Mouse (Mus musculus) E14TG2a.4 (cell line): Measurements from ENCODE around the gene Ap4b1.

ENCODE experiments used
- H3K27me3 ChIP-seq: 2 replicates; pipeline ENCODE4 v1.6.1; 2014; ENCODE audit warnings: low read length, control low read depth; ENCODE audit not compliant: insufficient read depth
- H3K36me3 ChIP-seq: 2 replicates; pipeline ENCODE4 v1.6.1; 2014; ENCODE audit warnings: low read length, control low read depth; ENCODE audit not compliant: insufficient read depth
- H3K4me1 ChIP-seq: replicated peaks from 2 replicates; pipeline ENCODE4 v1.6.1; 2014; ENCODE audit warnings: low read depth, low read length, control low read depth
- H3K4me3 ChIP-seq: replicated peaks from 2 replicates; pipeline ENCODE4 v1.5.1; 2014; ENCODE audit warnings: mild to moderate bottlenecking, low read length
- H3K9me3 ChIP-seq: 2 replicates; pipeline ENCODE4 v1.6.1; 2014; ENCODE audit warnings: low read length, control low read depth
- CTCF ChIP-seq: conservative IDR thresholded peaks from 2 replicates; pipeline ENCODE4 v1.5.1; 2014; ENCODE audit warnings: low read length
- NANOG ChIP-seq: IDR thresholded peaks from 2 replicates; pipeline ENCODE4 v1.6.1; 2014; ENCODE audit warnings: borderline replicate concordance, low read length, mixed read lengths
- POU5F1 ChIP-seq: IDR thresholded peaks from 2 replicates; pipeline ENCODE4 v1.6.1; 2014; ENCODE audit warnings: low read length, borderline replicate concordance

The Ap4b1 gene

DNA sequence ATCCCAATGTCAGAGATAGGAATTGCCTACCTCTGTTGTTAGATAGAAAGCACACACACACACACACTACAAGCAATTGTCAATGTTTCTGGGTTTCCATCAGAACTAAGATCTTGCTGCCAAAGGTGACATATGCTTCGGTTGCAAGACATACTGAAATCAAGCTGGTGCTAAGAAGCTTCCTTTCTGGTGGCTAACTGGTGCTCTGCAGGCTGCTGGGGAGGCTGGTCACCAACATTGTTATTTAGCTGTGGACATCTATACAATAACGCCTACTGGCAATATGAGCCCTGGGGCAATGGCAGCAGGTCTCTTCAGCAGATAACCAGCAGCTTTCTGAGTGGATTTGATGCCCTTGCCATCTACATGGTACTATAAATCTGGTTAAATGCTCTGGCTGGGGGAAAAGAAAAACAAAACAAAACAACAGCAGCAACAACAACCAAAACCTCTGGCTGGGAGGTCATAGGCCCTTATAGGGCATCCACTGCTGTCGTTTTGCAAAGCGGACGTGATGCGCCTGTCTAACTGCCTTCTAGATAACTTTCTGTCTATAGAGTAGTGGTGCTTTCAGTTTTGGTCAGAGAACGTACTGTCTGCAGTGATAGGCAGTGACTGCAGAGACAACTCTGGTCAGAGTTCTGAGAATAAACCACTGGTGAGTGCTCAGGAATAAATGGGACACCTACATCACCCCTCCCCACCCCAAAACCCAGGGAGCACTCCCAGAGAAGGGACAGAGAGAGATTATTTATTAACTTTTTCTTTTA is 47.9 kb downstream of the Ap4b1 start:
- Histone ChIP-seq H3K4me3 (no peak overlapping the region), H3K27me3 (no peaks in the 10 kb centered on the region), H3K36me3 (no peaks in the 10 kb centered on the region), H3K9me3 (no peaks in the 10 kb centered on the region), H3K4me1 (peaks cover 30% of the 10 kb centered on the region)
- TF ChIP-seq NANOG (no peak), POU5F1 (no peak), CTCF (no peak)

DNA sequence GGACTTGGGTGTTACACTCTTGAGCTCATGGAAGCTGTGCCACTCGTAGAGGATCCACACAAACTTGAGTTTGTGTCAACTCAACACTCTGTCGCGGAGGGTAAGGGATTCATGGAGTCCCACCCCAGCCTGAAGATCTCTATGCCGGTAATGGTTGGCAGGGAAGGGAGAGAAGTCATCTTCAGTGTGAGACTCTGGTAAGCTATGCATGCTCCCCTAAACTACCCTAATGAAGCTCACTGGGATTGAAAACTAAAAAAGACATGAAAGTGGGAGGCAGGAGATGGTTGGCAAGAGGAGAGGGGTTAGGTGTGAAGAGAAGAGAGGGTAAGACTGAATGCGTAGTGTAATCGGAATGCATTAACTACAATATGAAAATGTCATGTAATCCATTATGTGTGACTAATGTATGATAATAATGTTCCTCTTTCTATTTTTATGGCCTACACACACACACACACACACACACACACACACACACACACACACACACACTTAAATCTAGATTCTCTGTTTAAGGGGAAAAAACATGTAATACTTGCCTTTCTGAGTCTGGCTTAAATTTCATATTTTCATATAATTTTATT is 48.8 kb downstream of the Ap4b1 start:
- TF ChIP-seq POU5F1 (no peak), CTCF (no peak), NANOG (no peak)
- Histone ChIP-seq H3K27me3 (no peaks in the 10 kb centered on the region), H3K4me3 (no peak overlapping the region), H3K4me1 (peaks cover 24% of the 10 kb centered on the region), H3K36me3 (no peaks in the 10 kb centered on the region), H3K9me3 (no peaks in the 10 kb centered on the region)

DNA sequence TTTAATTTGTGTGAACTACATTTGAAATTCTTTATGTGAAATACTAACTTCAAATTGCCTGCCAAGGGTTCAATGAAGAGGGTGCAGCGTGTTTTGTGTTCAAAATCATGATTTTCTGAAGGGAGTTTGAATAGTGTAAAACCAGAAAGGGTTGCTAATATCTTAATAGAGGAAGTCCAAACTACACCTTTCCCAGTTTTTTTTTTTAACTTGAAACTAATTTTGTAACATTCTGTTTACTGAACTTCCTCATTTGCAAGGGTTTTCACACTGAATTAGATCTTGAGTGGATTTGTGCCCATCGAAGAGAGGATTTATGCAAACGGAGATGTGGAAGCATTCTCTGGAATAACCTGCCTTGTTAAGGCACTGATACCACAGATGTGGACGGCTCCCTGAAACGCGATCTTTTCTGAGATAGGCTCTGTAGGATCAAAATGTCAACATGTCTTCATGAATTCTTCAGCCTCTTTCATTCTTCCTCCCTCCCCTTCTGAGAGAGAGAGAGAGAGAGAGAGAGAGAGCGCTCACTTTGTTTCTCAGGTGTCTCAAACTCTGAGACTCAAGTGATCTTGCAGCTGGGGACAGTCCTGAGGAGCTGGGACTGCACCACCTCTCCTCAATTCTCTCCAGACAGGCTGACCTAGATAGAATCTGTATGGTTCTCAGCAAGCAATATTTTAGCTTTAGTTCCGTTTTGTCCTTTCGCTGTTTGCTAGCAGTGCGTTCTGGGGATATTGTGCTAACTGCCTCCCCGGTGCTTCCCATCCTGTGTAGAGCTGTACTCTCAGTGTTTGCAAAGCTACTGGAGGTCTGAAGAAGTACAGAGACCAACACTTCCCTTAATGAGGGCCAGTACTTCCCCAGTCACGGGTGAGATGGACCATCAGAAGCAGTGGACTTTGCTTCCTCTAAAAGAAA is 49.8 kb downstream of the Ap4b1 start, which contains the start of gene Ptpn22:
Gene Ptpn22 (plus strand): TSS at position 915 of the 921 bp plus-strand sequence.
- Histone ChIP-seq H3K27me3 (no peaks in the 10 kb centered on the region), H3K4me1 (peaks cover 23% of the 10 kb centered on the region), H3K4me3 (no peak within 1 kb of the TSS), H3K9me3 (no peaks in the 10 kb centered on the region), H3K36me3 (no peaks in the 10 kb centered on the region)
- TF ChIP-seq CTCF (no peak), NANOG (no peak), POU5F1 (no peak)

DNA sequence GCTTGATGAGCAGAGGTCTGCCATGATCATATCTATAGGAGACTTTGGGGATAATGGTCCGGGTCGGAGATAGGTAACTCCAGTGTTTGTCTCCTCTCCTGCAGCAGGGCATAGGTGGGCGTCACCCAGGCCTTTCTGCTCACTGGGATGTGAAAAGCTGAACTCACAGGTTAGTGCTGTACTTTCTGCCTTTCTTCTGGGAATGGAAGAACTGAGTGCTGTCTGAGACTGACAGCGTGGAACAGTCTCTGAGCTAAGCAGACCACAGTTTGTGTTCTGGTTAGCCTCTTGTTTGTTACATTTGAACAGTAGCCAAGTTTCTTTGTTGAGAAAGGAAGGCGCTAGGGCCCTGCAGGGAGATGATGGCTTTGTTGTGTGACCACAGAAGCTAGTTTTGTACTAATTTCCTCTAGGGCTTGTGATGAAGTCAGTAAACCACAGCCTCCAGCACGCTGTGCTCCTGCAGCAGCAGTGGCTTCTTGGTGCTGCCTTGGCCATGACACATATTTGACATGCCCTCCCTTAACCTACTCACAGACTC is 50.6 kb downstream of the Ap4b1 start:
- no peaks in the 10 kb centered on the region for H3K9me3 ChIP-seq
- H3K4me1 ChIP-seq: peaks cover 20% of the 10 kb centered on the region
- TF ChIP-seq POU5F1: no peak
- TF ChIP-seq NANOG: no peak
- no peak for TF ChIP-seq CTCF
- no peaks in the 10 kb centered on the region for H3K36me3 ChIP-seq
- no peaks in the 10 kb centered on the region for H3K27me3 ChIP-seq
- no peak overlapping the region for H3K4me3 ChIP-seq

DNA sequence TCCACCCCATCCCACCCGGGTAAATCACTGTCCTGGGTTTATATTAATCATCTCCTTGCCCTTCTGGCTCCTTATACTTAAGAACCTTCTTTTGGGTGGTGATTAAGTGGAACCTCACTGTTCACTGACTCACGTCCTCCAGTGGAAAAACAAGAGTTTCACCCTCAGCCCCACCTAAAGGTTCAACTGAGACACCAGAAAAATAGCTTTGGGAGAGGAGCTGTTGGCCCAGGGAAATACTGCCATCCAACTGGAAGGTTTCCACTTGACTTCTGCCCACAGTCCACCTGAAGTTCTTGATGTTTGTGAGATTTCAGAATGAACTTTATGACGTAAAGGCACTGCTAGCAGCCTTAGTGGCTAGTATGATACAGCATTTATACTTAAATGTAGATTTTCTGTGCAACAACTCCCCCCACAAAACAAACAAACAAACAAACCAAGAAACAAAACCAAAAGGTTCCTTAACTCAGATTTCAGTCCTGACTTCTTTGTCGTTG is 53.5 kb downstream of the Ap4b1 start:
- TF ChIP-seq NANOG (no peak), CTCF (no peak), POU5F1 (no peak)
- Histone ChIP-seq H3K4me3 (no peak overlapping the region), H3K36me3 (no peaks in the 10 kb centered on the region), H3K9me3 (no peaks in the 10 kb centered on the region), H3K27me3 (no peaks in the 10 kb centered on the region), H3K4me1 (no peaks in the 10 kb centered on the region; the same call in 1 of the 2 replicates)

DNA sequence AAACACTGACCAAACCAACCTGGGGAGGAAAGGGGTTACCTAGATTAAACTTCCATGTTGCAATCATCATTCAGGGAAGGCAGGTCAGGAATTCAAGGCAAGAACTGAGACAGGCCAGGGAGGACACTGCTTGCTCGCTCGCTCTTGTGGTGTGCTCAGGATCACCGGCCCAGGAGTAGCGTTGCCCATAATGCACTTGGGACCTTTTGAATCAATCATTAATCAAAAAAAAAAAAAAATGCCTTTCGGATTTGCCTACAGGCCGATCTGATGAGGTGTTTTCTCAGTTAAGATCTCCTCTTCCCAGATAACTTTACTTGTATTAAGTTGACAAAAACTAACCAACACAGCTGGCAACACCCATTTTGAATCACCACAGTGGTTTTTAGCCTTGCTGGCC is 54.9 kb downstream of the Ap4b1 start:
- no peaks in the 10 kb centered on the region for H3K27me3 ChIP-seq
- H3K9me3 ChIP-seq: no peaks in the 10 kb centered on the region
- no peaks in the 10 kb centered on the region for H3K36me3 ChIP-seq
- no peak overlapping the region for H3K4me3 ChIP-seq
- TF ChIP-seq CTCF (no peak), POU5F1 (no peak)
- H3K4me1 ChIP-seq: no peaks in the 10 kb centered on the region

DNA sequence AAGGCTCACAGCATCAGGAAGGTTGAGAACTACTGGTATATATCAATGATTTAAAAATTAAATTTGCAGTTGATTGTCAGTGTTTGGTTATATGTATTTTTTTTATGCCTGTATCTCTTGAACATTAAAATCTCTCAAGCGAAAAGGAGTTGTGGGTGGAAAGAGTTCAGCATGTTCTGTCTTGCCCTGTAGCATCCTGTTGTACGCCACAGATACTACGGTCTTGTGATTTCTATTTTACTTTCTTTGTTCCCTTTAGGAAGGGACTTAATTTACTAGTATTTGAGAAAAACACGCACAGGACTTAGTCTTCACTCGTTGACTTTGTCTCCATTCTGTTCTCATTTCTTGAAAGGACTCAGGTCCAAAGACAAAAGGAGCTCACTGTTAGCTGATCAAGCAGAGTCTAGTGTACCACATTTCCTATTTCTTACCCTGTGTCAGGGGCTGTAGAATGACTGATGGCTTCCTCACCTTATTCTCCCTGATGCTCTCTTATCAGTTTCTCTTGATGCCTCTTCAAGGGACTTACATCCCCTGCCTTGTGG is 58.2 kb downstream of the Ap4b1 start:
- no peak for TF ChIP-seq NANOG
- no peak for TF ChIP-seq POU5F1
- no peak for TF ChIP-seq CTCF
- H3K4me1 ChIP-seq: no peaks in the 10 kb centered on the region
- no peaks in the 10 kb centered on the region for H3K36me3 ChIP-seq
- no peaks in the 10 kb centered on the region for H3K9me3 ChIP-seq
- H3K4me3 ChIP-seq: no peak overlapping the region
- no peaks in the 10 kb centered on the region for H3K27me3 ChIP-seq
